Mouse (Mus musculus): ENCODE measurements around the gene Gfer. TPM values are rescaled to one million over a fixed set of nuclear protein-coding genes. Genes with fewer than 3 reads are reported as not detected.

The Gfer gene
- total and polyA plus RNA-seq, 3 experiments = 14.0 to 21.5 (median 20.3) TPM

GRCm38 (mm10) chr17:24707801-24708425 lies 12.0 kb upstream of the Gfer start:
- H3K36me3 ChIP-seq (ENCODE audit: control insufficient read depth, insufficient read depth, low read length) = no peaks in the 10 kb centered on the region
- H3K4me3 ChIP-seq = peak overlapping the region; percentile 83
- no peak for DNase-seq
- intact Hi-C loops (cut with DNase I) = loop anchor here (1.0 to 2.0 kb wide), 3 partner anchors 11 to 39 kb away; partner anchors contain the start of genes Gfer, Noxo1 and Zfp598
- WGBS = 2% methylated on average over 24 of the region's 24 CpGs
- H3K27ac ChIP-seq = peak overlapping the region; percentile 85
- no peaks in the 10 kb centered on the region for H3K27me3 ChIP-seq (ENCODE audit: control insufficient read depth, insufficient read depth, low read length)
- TF ChIP-seq EP300 (IDR thresholded peaks at IDR 0.05; ENCODE audit: insufficient read depth, low read depth, low read length) (no peak), CTCF (IDR thresholded peaks at IDR 0.05) (no peak), POLR2A (IDR thresholded peaks at IDR 0.05; ENCODE audit: insufficient read depth, low read depth, low read length) (no peak)
- H3K9ac ChIP-seq (ENCODE audit: low read depth, low read length) = peak overlapping the region; percentile 79
- no peaks in the 10 kb centered on the region for H3K79me2 ChIP-seq (replicated peaks; ENCODE audit: control insufficient read depth, insufficient read depth, low read length)
- no peaks in the 10 kb centered on the region; the same call in 1 of the 2 replicates for H3K4me1 ChIP-seq (ENCODE audit: control insufficient read depth, insufficient read depth, low read length)

DNA sequence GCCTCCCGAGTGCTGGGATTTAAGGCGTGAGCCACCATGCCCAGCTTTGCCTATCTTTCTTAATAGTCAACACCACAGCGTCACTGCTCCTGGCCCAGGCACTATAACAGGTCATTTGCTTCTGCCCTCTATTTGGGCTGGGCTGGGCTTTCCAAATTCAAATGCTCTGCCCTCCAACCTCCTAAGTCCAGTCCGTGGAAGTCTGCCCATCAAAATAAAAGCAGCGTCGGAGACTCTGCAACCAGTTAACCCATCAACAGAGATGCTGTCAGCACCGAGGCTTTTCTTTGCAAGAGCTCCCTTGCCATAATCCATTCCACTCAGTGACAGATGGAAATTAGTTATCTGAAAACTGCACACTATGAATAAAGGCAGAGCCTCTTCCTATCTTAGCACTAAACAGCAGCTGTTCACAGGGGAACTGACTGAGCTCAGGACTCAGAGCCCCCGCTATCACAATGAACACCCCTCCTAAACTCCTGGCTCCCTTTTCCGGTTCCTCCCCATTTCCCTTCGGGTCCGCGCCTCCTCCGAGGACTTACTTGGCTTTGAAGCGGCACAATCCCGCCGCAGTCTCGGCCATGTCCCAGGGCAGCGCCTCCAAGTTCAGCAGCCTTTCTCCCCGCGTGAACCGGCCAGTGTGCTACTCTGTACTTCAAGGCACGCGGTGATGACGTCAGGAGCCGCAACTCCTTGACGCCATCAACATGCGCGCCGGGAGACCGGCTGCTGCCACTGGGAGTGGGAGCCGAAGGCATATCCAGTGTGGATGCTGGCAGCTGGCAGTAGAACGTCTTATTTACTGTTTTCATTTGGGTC lies 11.2 kb upstream of the Gfer start, which contains the start of gene Tbl3:
Gene Tbl3, minus strand, starts transcription at position 679 of the 819 bp plus-strand sequence.
- H3K79me2 ChIP-seq (replicated peaks; ENCODE audit: control insufficient read depth, insufficient read depth, low read length) = no peaks in the 10 kb centered on the region
- peak; percentile 93 to 97 for DNase-seq
- intact Hi-C loops (cut with DNase I) = loop anchor here (1.0 to 2.0 kb wide), 3 partner anchors 11 to 38 kb away; partner anchors contain the start of genes Gfer, Noxo1 and Zfp598
- H3K4me1 ChIP-seq (ENCODE audit: control insufficient read depth, insufficient read depth, low read length) = no peaks in the 10 kb centered on the region; the same call in 1 of the 2 replicates
- peak; percentile 92 for TF ChIP-seq POLR2A (IDR thresholded peaks at IDR 0.05; ENCODE audit: insufficient read depth, low read depth, low read length)
- TF ChIP-seq EP300 (IDR thresholded peaks at IDR 0.05; ENCODE audit: insufficient read depth, low read depth, low read length) = peak; percentile 49; the same call in 1 of the 2 replicates
- TF ChIP-seq CTCF (IDR thresholded peaks at IDR 0.05) = no peak
- peak within 1 kb of the TSS; percentile 85 for H3K27ac ChIP-seq
- H3K4me3 ChIP-seq = peak within 1 kb of the TSS; percentile 83
- no peaks in the 10 kb centered on the region for H3K36me3 ChIP-seq (ENCODE audit: control insufficient read depth, insufficient read depth, low read length)
- H3K9ac ChIP-seq (ENCODE audit: low read depth, low read length) = peak within 1 kb of the TSS; percentile 79
- WGBS = 3% methylated on average over 32 of the region's 32 CpGs
- no peaks in the 10 kb centered on the region for H3K27me3 ChIP-seq (ENCODE audit: control insufficient read depth, insufficient read depth, low read length)

DNA sequence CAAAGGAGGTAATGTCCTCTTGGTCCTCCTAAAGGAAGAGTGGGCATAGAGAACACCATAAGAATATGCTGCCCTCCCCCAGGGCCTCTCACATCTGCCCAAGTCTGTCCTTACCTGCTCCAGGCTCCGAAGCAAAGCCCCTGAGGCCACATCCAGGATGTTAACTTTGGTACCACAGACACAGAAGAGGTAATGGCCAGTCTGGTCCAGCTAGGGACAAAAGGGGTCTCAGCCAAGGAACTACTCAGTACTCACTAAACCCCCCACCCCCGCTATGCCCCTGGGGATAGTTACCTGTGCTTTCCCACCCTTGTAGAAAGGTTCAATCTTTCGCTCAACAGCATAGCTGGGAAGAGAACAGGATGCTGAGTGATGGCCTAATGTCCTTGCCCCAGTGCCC lies 9.9 kb upstream of the Gfer start:
- DNase-seq = no peak
- H3K4me3 ChIP-seq = no peak overlapping the region
- H3K27ac ChIP-seq = no peak overlapping the region
- WGBS = 93% methylated on average over 3 of the region's 3 CpGs
- no peaks in the 10 kb centered on the region for H3K36me3 ChIP-seq (ENCODE audit: control insufficient read depth, insufficient read depth, low read length)
- H3K4me1 ChIP-seq (ENCODE audit: control insufficient read depth, insufficient read depth, low read length) = no peaks in the 10 kb centered on the region; the same call in 1 of the 2 replicates
- TF ChIP-seq EP300 (IDR thresholded peaks at IDR 0.05; ENCODE audit: insufficient read depth, low read depth, low read length) (no peak), CTCF (IDR thresholded peaks at IDR 0.05) (no peak), POLR2A (IDR thresholded peaks at IDR 0.05; ENCODE audit: insufficient read depth, low read depth, low read length) (no peak)
- H3K27me3 ChIP-seq (ENCODE audit: control insufficient read depth, insufficient read depth, low read length) = no peaks in the 10 kb centered on the region
- H3K9ac ChIP-seq (ENCODE audit: low read depth, low read length) = no peak overlapping the region
- intact Hi-C loops (cut with DNase I) = loop anchor here (2.0 kb wide), 1 partner anchor 37 kb away; the partner anchor contains the start of gene Zfp598
- no peaks in the 10 kb centered on the region for H3K79me2 ChIP-seq (replicated peaks; ENCODE audit: control insufficient read depth, insufficient read depth, low read length)

DNA sequence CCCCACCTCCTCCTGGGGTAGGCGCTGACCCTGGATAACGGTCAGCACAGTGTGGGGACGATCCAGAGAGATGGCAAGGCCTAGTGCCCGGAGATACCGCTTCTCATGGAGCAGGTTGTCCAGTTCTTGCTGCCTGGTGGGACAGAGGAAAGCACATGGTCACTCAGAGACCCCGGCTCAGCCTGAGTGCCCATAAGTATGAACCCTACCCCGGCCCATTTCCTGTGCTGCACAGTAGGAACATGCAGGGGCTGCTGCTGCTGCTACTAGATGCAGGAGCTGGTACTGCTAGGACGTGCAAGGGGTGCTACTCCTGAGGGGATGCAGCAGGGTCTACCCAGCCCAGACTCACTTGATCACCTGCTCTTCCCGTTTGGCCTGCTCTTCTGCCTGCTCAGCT lies 5.3 kb upstream of the Gfer start:
- no peak for DNase-seq
- 88% methylated on average over 9 of the region's 9 CpGs for WGBS
- H3K4me3 ChIP-seq = no peak overlapping the region
- H3K9ac ChIP-seq (ENCODE audit: low read depth, low read length) = no peak overlapping the region
- no peak overlapping the region for H3K27ac ChIP-seq
- H3K4me1 ChIP-seq (ENCODE audit: control insufficient read depth, insufficient read depth, low read length) = no peaks in the 10 kb centered on the region
- no peaks in the 10 kb centered on the region for H3K27me3 ChIP-seq (ENCODE audit: control insufficient read depth, insufficient read depth, low read length)
- H3K36me3 ChIP-seq (ENCODE audit: control insufficient read depth, insufficient read depth, low read length) = no peaks in the 10 kb centered on the region
- intact Hi-C loops (cut with DNase I) = no loop called here
- TF ChIP-seq EP300 (IDR thresholded peaks at IDR 0.05; ENCODE audit: insufficient read depth, low read depth, low read length) (no peak), POLR2A (IDR thresholded peaks at IDR 0.05; ENCODE audit: insufficient read depth, low read depth, low read length) (no peak), CTCF (IDR thresholded peaks at IDR 0.05) (no peak)
- H3K79me2 ChIP-seq (replicated peaks; ENCODE audit: control insufficient read depth, insufficient read depth, low read length) = no peaks in the 10 kb centered on the region

DNA sequence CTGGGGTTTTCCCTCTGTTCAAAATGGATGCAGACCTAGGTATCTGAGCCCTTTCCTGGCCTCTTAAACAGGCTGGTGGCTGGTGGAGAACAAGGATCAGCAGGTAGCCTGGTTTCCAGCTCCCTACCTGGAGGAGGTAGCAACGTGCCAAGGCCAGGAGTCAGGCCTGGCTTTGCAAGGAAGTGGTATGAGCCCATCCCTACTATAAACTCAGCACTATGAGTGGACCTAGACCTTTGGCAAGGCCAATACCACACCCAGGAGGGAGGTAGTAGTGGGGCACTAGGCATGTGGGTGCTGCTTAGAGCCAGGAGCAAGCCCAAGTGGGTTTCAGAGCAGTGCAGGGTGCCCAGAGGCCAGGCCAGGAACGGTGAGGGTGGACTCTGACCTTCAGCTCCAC lies 3.5 kb upstream of the Gfer start:
- Histone ChIP-seq H3K4me1 (ENCODE audit: control insufficient read depth, insufficient read depth, low read length) (no peaks in the 10 kb centered on the region; the same call in 1 of the 2 replicates), H3K4me3 (no peak overlapping the region), H3K9ac (ENCODE audit: low read depth, low read length) (no peak overlapping the region), H3K27ac (no peak overlapping the region), H3K79me2 (replicated peaks; ENCODE audit: control insufficient read depth, insufficient read depth, low read length) (no peaks in the 10 kb centered on the region), H3K36me3 (ENCODE audit: control insufficient read depth, insufficient read depth, low read length) (no peaks in the 10 kb centered on the region), H3K27me3 (ENCODE audit: control insufficient read depth, insufficient read depth, low read length) (no peaks in the 10 kb centered on the region)
- intact Hi-C loops (cut with DNase I) = no loop called here
- no peak for TF ChIP-seq EP300 (IDR thresholded peaks at IDR 0.05; ENCODE audit: insufficient read depth, low read depth, low read length)
- no peak for TF ChIP-seq CTCF (IDR thresholded peaks at IDR 0.05)
- TF ChIP-seq POLR2A (IDR thresholded peaks at IDR 0.05; ENCODE audit: insufficient read depth, low read depth, low read length) = no peak
- no peak for DNase-seq
- 79% methylated on average over 2 of the region's 2 CpGs for WGBS
